Mouse (Mus musculus): ENCODE measurements at regions not wholly inside any gene's neighbourhood (a gene's known extent, or its start where the extent isn't known, plus 50 kb on each side); places are given as distances from the start of the nearest gene placed in this dataset.

DNA sequence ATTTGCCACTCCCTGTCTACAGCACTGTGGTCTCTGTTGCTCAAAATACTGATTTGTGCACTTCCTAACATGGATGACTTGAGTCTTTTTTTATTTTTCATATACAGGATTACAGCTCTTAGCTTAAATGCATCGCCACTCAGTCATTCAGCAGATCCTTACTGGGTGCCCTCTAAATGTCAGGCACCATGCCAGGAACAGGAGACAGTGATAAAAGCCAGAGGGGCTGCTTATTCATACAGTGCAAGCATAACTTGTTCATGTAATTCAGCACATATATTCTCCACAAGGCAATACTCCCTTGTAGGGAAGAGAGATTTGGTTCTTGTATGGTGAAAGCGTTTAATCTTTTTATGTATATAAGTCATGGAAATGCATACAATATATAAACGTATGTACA is 175.7 kb upstream of the 2610301B20Rik start:
- 85% methylated on average over 3 of the region's 3 CpGs for WGBS
- H3K9me3 ChIP-seq (replicated peaks; ENCODE audit: low read length), result no peaks in the 10 kb centered on the region
- TF ChIP-seq CTCF (IDR thresholded peaks at IDR 0.05; ENCODE audit: low read depth), result no peak

DNA sequence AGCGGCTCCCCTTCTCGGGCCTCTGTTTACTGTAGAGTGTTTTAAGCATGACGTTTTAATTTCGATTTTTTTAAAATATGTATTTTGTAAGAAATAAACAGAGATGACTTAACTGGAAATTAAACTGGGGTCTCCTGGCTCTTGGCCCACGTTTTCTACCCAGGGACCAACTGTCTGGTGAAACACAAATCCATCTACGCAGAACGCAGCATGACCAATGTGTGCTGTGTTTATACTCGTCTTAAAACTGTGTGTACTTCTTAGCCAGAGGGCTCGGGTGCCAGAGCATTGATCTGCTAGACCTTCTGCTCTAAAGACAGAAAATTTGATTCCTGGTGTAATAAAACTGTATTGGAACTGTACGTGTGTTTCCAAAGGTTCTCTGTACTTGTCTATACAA is 172.8 kb upstream of the 2610301B20Rik start:
- no peak for TF ChIP-seq CTCF (IDR thresholded peaks at IDR 0.05; ENCODE audit: low read depth)

More for the DNA sequence above, 175.7 kb upstream of the 2610301B20Rik start:
- Histone ChIP-seq H3K4me2 (ENCODE audit: low read length) (no peak overlapping the region), H3K9ac (ENCODE audit: low read depth, low read length) (no peak overlapping the region), H3K4me1 (replicated peaks; ENCODE audit: insufficient read depth, low read length) (no peaks in the 10 kb centered on the region), H3K27ac (no peak overlapping the region), H3K36me3 (ENCODE audit: insufficient read depth, low read length) (no peaks in the 10 kb centered on the region), H3K27me3 (ENCODE audit: insufficient read depth, low read length) (no peaks in the 10 kb centered on the region), H3K4me3 (replicated peaks; ENCODE audit: low read depth, low read length) (no peak overlapping the region)
- ATAC-seq (replicated peaks; ENCODE audit: low FRiP score, low read depth), result no peak
- DNase-seq (ENCODE audit: low spot score), result no peak

DNA sequence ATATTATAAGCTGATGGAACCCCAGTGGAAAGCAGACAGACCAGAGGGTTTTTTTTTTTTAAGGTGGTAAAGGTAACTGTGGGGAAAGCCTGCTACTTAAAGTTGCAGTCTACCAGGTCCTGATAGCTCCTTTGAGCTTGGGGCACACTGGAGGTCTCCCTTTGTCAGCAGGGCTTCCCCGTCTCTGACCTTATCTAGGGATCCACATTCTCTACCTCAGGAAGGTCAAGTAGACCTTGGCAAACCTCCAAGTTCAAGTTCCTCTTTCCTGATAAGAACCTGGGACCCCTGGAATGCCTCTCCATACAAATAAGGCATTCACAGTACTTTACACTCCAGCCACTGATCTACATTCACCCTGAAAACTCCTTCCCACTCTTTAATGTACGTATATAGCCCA is 171.1 kb upstream of the 2610301B20Rik start:
- TF ChIP-seq CTCF (IDR thresholded peaks at IDR 0.05; ENCODE audit: low read depth), result no peak
- Histone ChIP-seq H3K4me3 (replicated peaks; ENCODE audit: low read depth, low read length) (no peak overlapping the region), H3K27me3 (ENCODE audit: insufficient read depth, low read length) (no peaks in the 10 kb centered on the region), H3K9me3 (replicated peaks; ENCODE audit: low read length) (no peaks in the 10 kb centered on the region), H3K4me1 (replicated peaks; ENCODE audit: insufficient read depth, low read length) (no peaks in the 10 kb centered on the region), H3K4me2 (ENCODE audit: low read length) (no peak overlapping the region), H3K36me3 (ENCODE audit: insufficient read depth, low read length) (no peaks in the 10 kb centered on the region), H3K27ac (no peak overlapping the region), H3K9ac (ENCODE audit: low read depth, low read length) (no peak overlapping the region)
- 62% methylated on average over 2 of the region's 2 CpGs for WGBS
- DNase-seq (ENCODE audit: low spot score) (no peak), ATAC-seq (replicated peaks; ENCODE audit: low FRiP score, low read depth) (no peak)

More for the DNA sequence above, 172.8 kb upstream of the 2610301B20Rik start:
- no peak for DNase-seq (ENCODE audit: low spot score)
- no peak overlapping the region for H3K4me2 ChIP-seq (ENCODE audit: low read length)
- no peaks in the 10 kb centered on the region for H3K9me3 ChIP-seq (replicated peaks; ENCODE audit: low read length)
- H3K4me3 ChIP-seq (replicated peaks; ENCODE audit: low read depth, low read length), result no peak overlapping the region
- WGBS, result 83% methylated on average over 10 of the region's 10 CpGs
- no peaks in the 10 kb centered on the region for H3K4me1 ChIP-seq (replicated peaks; ENCODE audit: insufficient read depth, low read length)
- ATAC-seq (replicated peaks; ENCODE audit: low FRiP score, low read depth), result no peak
- H3K36me3 ChIP-seq (ENCODE audit: insufficient read depth, low read length), result no peaks in the 10 kb centered on the region
- H3K27ac ChIP-seq, result no peak overlapping the region
- H3K9ac ChIP-seq (ENCODE audit: low read depth, low read length), result no peak overlapping the region
- no peaks in the 10 kb centered on the region for H3K27me3 ChIP-seq (ENCODE audit: insufficient read depth, low read length)

DNA sequence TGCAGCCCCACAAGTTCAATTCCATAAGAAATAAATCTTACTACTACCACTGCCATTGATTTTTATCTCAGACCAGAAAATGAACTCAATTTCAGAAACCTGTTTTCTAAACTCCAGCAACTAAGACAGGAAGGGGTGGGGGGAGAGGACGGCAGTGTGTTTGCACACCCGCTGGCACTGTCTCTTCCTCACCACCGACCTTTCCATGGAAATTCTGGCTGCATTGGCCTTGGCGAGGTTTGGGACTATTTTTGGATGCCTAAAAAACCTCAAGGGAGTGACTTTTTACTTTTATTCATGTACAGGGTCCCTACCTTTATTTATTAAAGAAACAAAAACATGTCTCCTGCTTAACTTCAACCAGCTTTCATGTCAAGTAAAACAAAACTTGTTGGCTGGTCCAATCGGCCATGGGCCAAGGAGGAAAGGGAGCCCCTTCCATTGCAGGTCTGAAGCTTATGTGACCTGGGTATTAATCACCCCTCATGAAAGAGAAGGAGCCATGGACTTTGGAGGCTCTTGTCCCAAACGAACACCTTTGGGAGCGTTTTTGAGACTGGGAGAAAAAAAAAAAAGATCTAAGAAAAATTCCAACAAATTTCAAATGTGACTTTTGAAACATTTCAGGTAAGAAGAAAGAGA is 167.2 kb upstream of the 2610301B20Rik start:
- H3K4me3 ChIP-seq (replicated peaks; ENCODE audit: low read depth, low read length), result no peak overlapping the region
- H3K36me3 ChIP-seq (ENCODE audit: insufficient read depth, low read length), result no peaks in the 10 kb centered on the region
- H3K4me2 ChIP-seq (ENCODE audit: low read length), result no peak overlapping the region
- H3K4me1 ChIP-seq (replicated peaks; ENCODE audit: insufficient read depth, low read length), result no peaks in the 10 kb centered on the region
- no peaks in the 10 kb centered on the region for H3K27me3 ChIP-seq (ENCODE audit: insufficient read depth, low read length)
- H3K9ac ChIP-seq (ENCODE audit: low read depth, low read length), result no peak overlapping the region
- ATAC-seq (replicated peaks; ENCODE audit: low FRiP score, low read depth) (no peak), DNase-seq (ENCODE audit: low spot score) (no peak)
- no peaks in the 10 kb centered on the region for H3K9me3 ChIP-seq (replicated peaks; ENCODE audit: low read length)
- H3K27ac ChIP-seq, result no peak overlapping the region
- TF ChIP-seq CTCF (IDR thresholded peaks at IDR 0.05; ENCODE audit: low read depth), result no peak
- 58% methylated on average over 7 of the region's 7 CpGs for WGBS

DNA sequence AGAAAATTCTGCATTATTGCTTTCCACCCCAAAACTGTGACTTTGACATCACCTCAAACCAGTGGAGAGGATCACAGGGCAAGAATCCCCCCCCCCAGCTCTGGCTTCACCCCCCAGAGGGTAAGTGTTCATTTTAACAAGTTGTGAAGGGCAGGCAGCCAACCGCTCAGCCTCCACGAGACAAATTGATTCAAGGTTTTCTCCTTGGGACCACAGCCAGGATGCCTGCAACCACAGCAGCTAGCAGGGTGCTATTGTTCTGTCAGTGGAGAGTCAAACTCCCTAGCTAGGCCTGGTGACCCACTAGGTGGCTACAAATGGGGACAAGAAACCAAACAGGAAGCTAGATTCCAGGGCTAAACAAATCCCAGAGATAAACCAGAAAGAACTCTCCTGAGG is 166.6 kb upstream of the 2610301B20Rik start:
- no peak for ATAC-seq (replicated peaks; ENCODE audit: low FRiP score, low read depth)
- Histone ChIP-seq H3K27ac (no peak overlapping the region), H3K9ac (ENCODE audit: low read depth, low read length) (no peak overlapping the region), H3K9me3 (replicated peaks; ENCODE audit: low read length) (no peaks in the 10 kb centered on the region), H3K36me3 (ENCODE audit: insufficient read depth, low read length) (no peaks in the 10 kb centered on the region), H3K4me2 (ENCODE audit: low read length) (no peak overlapping the region), H3K4me3 (replicated peaks; ENCODE audit: low read depth, low read length) (no peak overlapping the region), H3K27me3 (ENCODE audit: insufficient read depth, low read length) (no peaks in the 10 kb centered on the region), H3K4me1 (replicated peaks; ENCODE audit: insufficient read depth, low read length) (no peaks in the 10 kb centered on the region)
- DNase-seq (ENCODE audit: low spot score), result no peak
- 35% methylated on average over 2 of the region's 2 CpGs for WGBS
- TF ChIP-seq CTCF (IDR thresholded peaks at IDR 0.05; ENCODE audit: low read depth), result no peak

DNA sequence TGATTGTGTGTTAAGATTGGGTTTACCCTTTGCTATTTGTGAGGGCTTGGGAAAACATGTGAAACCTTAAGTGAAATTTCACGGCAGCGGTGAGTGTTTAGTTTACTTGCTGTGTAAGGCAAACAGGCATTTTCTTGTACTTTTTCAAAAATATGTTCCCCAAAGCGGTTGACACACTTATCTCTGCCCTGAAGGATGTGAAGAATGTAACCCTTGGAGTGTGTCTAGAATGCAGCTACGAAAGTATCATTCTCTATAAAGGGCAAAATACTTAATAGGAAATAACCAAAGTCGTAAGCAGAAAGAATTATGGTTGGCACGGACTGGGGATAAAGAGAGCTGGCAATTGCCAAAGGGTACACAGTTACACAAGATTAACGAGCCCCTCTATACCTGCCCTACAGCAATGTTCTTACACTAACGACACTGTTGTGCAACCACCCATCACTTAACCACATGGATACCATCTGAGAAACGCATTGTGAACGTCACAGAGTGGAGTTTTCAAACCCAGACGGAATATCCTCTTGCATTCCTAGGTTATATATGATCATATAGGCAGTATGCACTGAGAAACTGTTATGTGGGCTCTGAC is 162.3 kb upstream of the 2610301B20Rik start:
- 53% methylated on average over 11 of the region's 11 CpGs for WGBS
- no peak for ATAC-seq (replicated peaks; ENCODE audit: low FRiP score, low read depth)
- Histone ChIP-seq H3K4me3 (replicated peaks; ENCODE audit: low read depth, low read length) (no peak overlapping the region), H3K9ac (ENCODE audit: low read depth, low read length) (no peak overlapping the region), H3K27me3 (ENCODE audit: insufficient read depth, low read length) (no peaks in the 10 kb centered on the region), H3K4me1 (replicated peaks; ENCODE audit: insufficient read depth, low read length) (no peaks in the 10 kb centered on the region), H3K9me3 (replicated peaks; ENCODE audit: low read length) (no peaks in the 10 kb centered on the region), H3K4me2 (ENCODE audit: low read length) (no peak overlapping the region), H3K36me3 (ENCODE audit: insufficient read depth, low read length) (no peaks in the 10 kb centered on the region), H3K27ac (no peak overlapping the region)
- no peak for TF ChIP-seq CTCF (IDR thresholded peaks at IDR 0.05; ENCODE audit: low read depth)
- DNase-seq (ENCODE audit: low spot score), result no peak
